14 mouse cellular contexts compared by ENCODE assay signal in genomic region chr4:63498346-63498745, GRCm38 (mm10). TPM values are rescaled to one million over a fixed set of nuclear protein-coding genes. Genes with fewer than 3 reads are reported as not detected.
A peak's percentile ranks its signal among the peaks of the same experiment; 100 is the strongest.
DNase-seq lines count a peak whose midpoint lies in the region; ATAC-seq and TF ChIP-seq lines count a peak whose summit lies in the region.
"Had no signal": no experiment of that assay in that cellular context is flagged by ENCODE, and none has a peak within 500 bp of the region (broad histone marks: within the 10 kb centered on the region; RNA-seq: fewer than 3 reads in every experiment).

No protein-coding gene starts in this region.

- ATAC-seq in granulocyte monocyte progenitor cell, adult 5-6 weeks (replicated peaks; ENCODE audit: poor library complexity, severe bottlenecking), result peak; percentile 28
- no peak for ATAC-seq in kidney, embryonic 14.5 days (ENCODE audit: low FRiP score, low TSS enrichment)
- ATAC-seq: forebrain, embryonic 15.5 days had no signal

- TF ChIP-seq CTCF in layer of hippocampus, adult 2 months (conservative IDR thresholded peaks at IDR 0.05), result peak; percentile 69

- H3K4me2 ChIP-seq in kidney, embryonic 14.5 days (replicated peaks; ENCODE audit: low read depth, low read length), result no peak overlapping the region
- H3K4me2 ChIP-seq: forebrain, embryonic 15.5 days; neural tube, embryonic 12.5 days had no signal

- H3K27me3 ChIP-seq in kidney, embryonic 14.5 days (ENCODE audit: control insufficient read depth, insufficient read depth, low read length), result peaks cover 6% of the 10 kb centered on the region

- H3K4me3 ChIP-seq in layer of hippocampus, adult 2 months, result no peak overlapping the region
- H3K4me3 ChIP-seq in kidney, embryonic 14.5 days (ENCODE audit: low read length), result no peak overlapping the region
- H3K4me3 ChIP-seq: forebrain, embryonic 15.5 days; neural tube, embryonic 12.5 days had no signal

- DNase-seq in layer of hippocampus, adult 2 months (ENCODE audit: low spot score in 2 of 2), result no peak
- no peak for DNase-seq in layer of hippocampus, postnatal 14 days (ENCODE audit: low spot score in 2 of 2)
- peak; percentile 47 for DNase-seq in thymus, postnatal 14 days
- no peak for DNase-seq in thymus, postnatal 36 days
- DNase-seq in adrenal gland, postnatal 10 days, result no peak
- DNase-seq: cerebellum, adult 11-12 months; heart, adult 18-20 months; kidney, postnatal 14 days; liver had no signal

- H3K36me3 ChIP-seq in kidney, embryonic 14.5 days (ENCODE audit: control insufficient read depth, insufficient read depth, low read length), result no peaks in the 10 kb centered on the region
- H3K36me3 ChIP-seq: forebrain, embryonic 15.5 days; neural tube, embryonic 12.5 days had no signal

- H3K9ac ChIP-seq in kidney, embryonic 14.5 days (ENCODE audit: low read depth, low read length), result no peak overlapping the region
- H3K9ac ChIP-seq: forebrain, embryonic 15.5 days; neural tube, embryonic 12.5 days had no signal

- H3K27ac ChIP-seq in layer of hippocampus, adult 2 months, result no peak overlapping the region
- H3K27ac ChIP-seq in kidney, embryonic 14.5 days (ENCODE audit: low read depth, low read length), result no peak overlapping the region
- H3K27ac ChIP-seq: forebrain, embryonic 15.5 days; macrophage; neural tube, embryonic 12.5 days had no signal

- no peaks in the 10 kb centered on the region for H3K9me3 ChIP-seq in kidney, embryonic 14.5 days (ENCODE audit: control insufficient read depth, low read length)
- H3K9me3 ChIP-seq: forebrain, embryonic 15.5 days; neural tube, embryonic 12.5 days had no signal

- H3K4me1 ChIP-seq in kidney, embryonic 14.5 days (ENCODE audit: control insufficient read depth, insufficient read depth, low read length), result peaks cover 12% of the 10 kb centered on the region

- 40% methylated on average over 3 of the region's 3 CpGs for WGBS in kidney, embryonic 14.5 days

RNA-seq across cellular contexts. Expression of gene Whrn, which starts 2.6 kb away (rescaled TPM):
- total RNA-seq in layer of hippocampus, adult 2 months (2021), result 10 to 100 TPM; 17.9 to 20.7 TPM
- 10 to 100 TPM; 24.9 to 26.6 TPM for total RNA-seq in layer of hippocampus, postnatal 14 days (2021)
- 1.9 and 3.4 TPM in 2 replicates for total RNA-seq in granulocyte monocyte progenitor cell, adult 5-6 weeks (2014; fragmentation: Nextera tagmentation)
- total RNA-seq in granulocyte monocyte progenitor cell, adult 5-6 weeks (2017), result 0.90 and 1.7 TPM in 2 replicates
- total RNA-seq in adrenal gland, postnatal 10 days (2021), result 10 to 100 TPM; 13.7 to 14.9 TPM
- polyA plus RNA-seq in kidney, embryonic 14.5 days (2014; fragmentation: Nextera tagmentation; extraction: Ambion mirVana), result 8.0 and 8.7 TPM in 2 replicates

RNA-seq across cellular contexts. Expression of gene Atp6v1g1, which starts 46.2 kb away (rescaled TPM):
- total RNA-seq in layer of hippocampus, adult 2 months (2021), result 100 to 1,000 TPM; 119 to 128 TPM
- 100 to 1,000 TPM; 132 to 142 TPM for total RNA-seq in layer of hippocampus, postnatal 14 days (2021)
- total RNA-seq in granulocyte monocyte progenitor cell, adult 5-6 weeks (2014; fragmentation: Nextera tagmentation), result 97.1 and 115 TPM in 2 replicates
- 72.3 and 98.9 TPM in 2 replicates for total RNA-seq in granulocyte monocyte progenitor cell, adult 5-6 weeks (2017)
- 100 to 1,000 TPM; 128 to 131 TPM for total RNA-seq in adrenal gland, postnatal 10 days (2021)
- 264 and 332 TPM in 2 replicates for polyA plus RNA-seq in kidney, embryonic 14.5 days (2014; fragmentation: Nextera tagmentation; extraction: Ambion mirVana)
